Comparison of ENCODE assay signal across 33 mouse cellular contexts in the genomic region with DNA sequence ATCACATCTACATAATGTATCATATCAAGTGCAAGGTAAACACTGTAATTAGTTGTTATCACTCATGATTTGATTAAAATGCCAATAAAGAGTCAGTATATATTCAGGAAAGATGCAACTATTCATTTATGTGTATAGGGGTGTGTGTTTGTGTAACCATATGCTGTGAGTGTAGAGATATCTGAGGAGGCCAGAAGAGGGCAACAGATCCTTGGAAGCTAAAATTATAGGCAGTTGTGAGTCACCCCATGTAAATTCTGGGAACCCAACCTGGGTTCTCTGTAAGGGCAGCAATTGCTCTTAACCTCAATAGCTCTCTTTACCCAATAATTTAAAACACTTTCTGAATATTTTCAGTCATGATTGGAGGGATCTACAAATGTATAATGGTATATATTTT. TPM values are rescaled to one million over a fixed set of nuclear protein-coding genes. Genes with fewer than 3 reads are reported as not detected.
A peak's percentile ranks its signal among the peaks of the same experiment; 100 is the strongest.
DNase-seq lines count a peak whose midpoint lies in the region; ATAC-seq and TF ChIP-seq lines count a peak whose summit lies in the region.
"Had no signal": no experiment of that assay in that cellular context is flagged by ENCODE, and none has a peak within 500 bp of the region (broad histone marks: within the 10 kb centered on the region; RNA-seq: fewer than 3 reads in every experiment).

No protein-coding gene starts in this region.

- no peaks in the 10 kb centered on the region for H3K9me3 ChIP-seq in heart, embryonic 12.5 days (replicated peaks)
- H3K9me3 ChIP-seq in lung, postnatal 0 days (ENCODE audit: low read length), result no peaks in the 10 kb centered on the region
- H3K9me3 ChIP-seq: forebrain, embryonic 10.5 days; forebrain, embryonic 13.5 days; heart, embryonic 15.5 days had no signal

- TF ChIP-seq EP300 in lung, postnatal 0 days (IDR thresholded peaks at IDR 0.05), result no peak

- peak; percentile 76 for DNase-seq in heart, adult 11 months
- no peak for DNase-seq in layer of hippocampus, adult 2 months (ENCODE audit: low spot score in 2 of 2)
- DNase-seq in layer of hippocampus, adult 8-10 months (ENCODE audit: low spot score in 2 of 2), result no peak
- DNase-seq in lung, postnatal 0 days (ENCODE audit: low spot score), result no peak
- DNase-seq in lung, adult 18-20 months, result no peak
- DNase-seq in Patski (ENCODE audit: low read depth, low spot score), result no peak
- no peak for DNase-seq in B cell, adult 2 months
- DNase-seq: adrenal gland, postnatal 10 days; adrenal gland, postnatal 36 days; cerebellum, adult 18-20 months; cerebellum, adult 9-10 months; cerebellum, postnatal 14 days; gastrocnemius, postnatal 25 days; heart, postnatal 14 days; heart, postnatal 4 days had no signal

- 0 out of 2 replicates have a peak, but pooled peaks cover 8% of the 10 kb centered on the region for H3K4me1 ChIP-seq in heart, embryonic 12.5 days (replicated peaks)
- no peaks in the 10 kb centered on the region for H3K4me1 ChIP-seq in lung, postnatal 0 days (ENCODE audit: insufficient read depth, low read depth, low read length)
- H3K4me1 ChIP-seq: forebrain, embryonic 13.5 days had no signal

- H3K9ac ChIP-seq in heart, embryonic 12.5 days, result no peak overlapping the region
- H3K9ac ChIP-seq in lung, postnatal 0 days (replicated peaks; ENCODE audit: low read depth), result no peak overlapping the region
- H3K9ac ChIP-seq: forebrain, embryonic 13.5 days; heart, embryonic 15.5 days; hindbrain, embryonic 14.5 days had no signal

- H3K27ac ChIP-seq in heart, embryonic 12.5 days (ENCODE audit: poor library complexity, severe bottlenecking), result no peak overlapping the region
- H3K27ac ChIP-seq in layer of hippocampus, adult 2 months, result no peak overlapping the region
- no peak overlapping the region for H3K27ac ChIP-seq in lung, postnatal 0 days (ENCODE audit: low read length)
- H3K27ac ChIP-seq: forebrain, embryonic 10.5 days; forebrain, embryonic 13.5 days; heart, embryonic 15.5 days; hindbrain, embryonic 14.5 days; hindbrain, postnatal 0 days had no signal

- TF ChIP-seq CTCF in layer of hippocampus, adult 2 months (conservative IDR thresholded peaks at IDR 0.05), result peak; percentile 24; the same call in 1 of the 2 replicates
- peak; percentile 11; the same call in 1 of the 2 replicates for TF ChIP-seq CTCF in lung, postnatal 0 days (IDR thresholded peaks at IDR 0.05)
- TF ChIP-seq CTCF in Patski (IDR thresholded peaks at IDR 0.05), result peak; percentile 32

- no peaks in the 10 kb centered on the region for H3K27me3 ChIP-seq in heart, embryonic 12.5 days (replicated peaks)
- no peaks in the 10 kb centered on the region for H3K27me3 ChIP-seq in lung, postnatal 0 days (replicated peaks; ENCODE audit: insufficient read depth, low read length)
- H3K27me3 ChIP-seq in Patski, result no peaks in the 10 kb centered on the region
- H3K27me3 ChIP-seq: heart, embryonic 15.5 days had no signal

- CTCF ChIA-PET in Patski (lab: Charles Lee), result no interaction called here

- POLR2A ChIA-PET in Patski (lab: Charles Lee), result no interaction called here

- no peak overlapping the region for H3K4me3 ChIP-seq in heart, embryonic 12.5 days
- no peak overlapping the region for H3K4me3 ChIP-seq in layer of hippocampus, adult 2 months
- no peak overlapping the region for H3K4me3 ChIP-seq in lung, postnatal 0 days (ENCODE audit: low read depth, low read length)
- H3K4me3 ChIP-seq: forebrain, embryonic 10.5 days; forebrain, embryonic 13.5 days; heart, embryonic 15.5 days had no signal

- peaks cover 32% of the 10 kb centered on the region for H3K36me3 ChIP-seq in heart, embryonic 12.5 days
- no peaks in the 10 kb centered on the region for H3K36me3 ChIP-seq in lung, postnatal 0 days (ENCODE audit: insufficient read depth, low read length)
- H3K36me3 ChIP-seq: G1E had no signal

- no peak for ATAC-seq in heart, embryonic 12.5 days (ENCODE audit: insufficient number of reproducible peaks, low FRiP score)
- ATAC-seq in lung, postnatal 0 days, result no peak
- no peak for ATAC-seq in Patski
- ATAC-seq: forebrain, embryonic 13.5 days; forebrain, embryonic 16.5 days; hindbrain, postnatal 0 days; inflammation-experienced regulatory T-cells, adult 6 months; intestine, embryonic 16.5 days had no signal

- no peak overlapping the region for H3K4me2 ChIP-seq in heart, embryonic 12.5 days
- H3K4me2 ChIP-seq in lung, postnatal 0 days (replicated peaks; ENCODE audit: low read depth, low read length), result no peak overlapping the region
- H3K4me2 ChIP-seq: forebrain, embryonic 13.5 days; heart, embryonic 11.5 days; heart, embryonic 15.5 days; hindbrain, embryonic 14.5 days had no signal

- in situ Hi-C loops in Patski (cut with MboI; ENCODE audit: low pct_unique_long_range_greater_than_20kb), result no loop called here

RNA-seq across cellular contexts. Expression of gene Kcnj1, which starts 48.4 kb away (rescaled TPM):
- not detected in 2 replicates for polyA plus RNA-seq in heart, embryonic 12.5 days (2016; fragmentation: Nextera tagmentation; extraction: Ambion mirVana)
- not detected for total RNA-seq in layer of hippocampus, adult 2 months (2021)
- not detected for total RNA-seq in layer of hippocampus, adult 8-10 months (2022)
- polyA plus RNA-seq in lung, postnatal 0 days (2015; fragmentation: Nextera tagmentation; extraction: Ambion mirVana), result not detected in 2 replicates
- 0.01 TPM for polyA plus RNA-seq in Patski (2021)
- total RNA-seq: adrenal gland, adult 18-20 months; adrenal gland, postnatal 10 days; adrenal gland, postnatal 36 days; gastrocnemius, adult 18-20 months; gastrocnemius, postnatal 25 days; heart, adult 8-10 months; heart, postnatal 14 days; heart, postnatal 4 days; hindbrain, postnatal 0 days had no signal
- polyA plus RNA-seq: embryonic facial prominence, embryonic 11.5 days; embryonic facial prominence, embryonic 14.5 days; forebrain, embryonic 10.5 days; forebrain, embryonic 13.5 days; forebrain, embryonic 16.5 days; G1E; gonadal fat pad, adult 2 months; heart, embryonic 15.5 days; hindbrain, embryonic 11.5 days; hindbrain, postnatal 0 days; inflammation-experienced regulatory T-cells, adult 6 months; intestine, embryonic 16.5 days had no signal
